Mouse (Mus musculus) induced T-regulatory cell, adult 2 months (primary cell): ENCODE data around the gene Plscr1.

Experiments used
- DNase-seq: peaks from one replicate; pipeline ENCODE4 v3.0.0-alpha.2; 2012; ENCODE audit warnings: low read depth

Plscr1 gene

GRCm38 (mm10) chr9:92249447-92249852, at the start of gene Plscr1:
TSS of gene Plscr1 (plus strand) at chr9:92249750.
- DNase-seq = peak; percentile 57

GRCm38 (mm10) chr9:92204397-92204796, 45.2 kb upstream of the Plscr1 start:
- DNase-seq = no peak

- DNase-seq = peak; percentile 80
These were observed 42.2 kb upstream of the Plscr1 start for GRCm38 (mm10) chr9:92207307-92207706.

- DNase-seq = no peak
These were observed 41.8 kb upstream of the Plscr1 start for GRCm38 (mm10) chr9:92207757-92208156.

- DNase-seq = no peak
These were observed 39.7 kb upstream of the Plscr1 start for GRCm38 (mm10) chr9:92209850-92210249.

- no peak for DNase-seq
These were observed 39.1 kb upstream of the Plscr1 start for GRCm38 (mm10) chr9:92210386-92210967.

GRCm38 (mm10) chr9:92211048-92211447, 38.5 kb upstream of the Plscr1 start:
- DNase-seq = no peak

GRCm38 (mm10) chr9:92217484-92217883, 32.1 kb upstream of the Plscr1 start:
- DNase-seq = peak; percentile 37

GRCm38 (mm10) chr9:92217896-92218295, 31.7 kb upstream of the Plscr1 start:
- no peak for DNase-seq

- DNase-seq = no peak
These were observed 29.4 kb upstream of the Plscr1 start for GRCm38 (mm10) chr9:92220151-92220550.

- no peak for DNase-seq
These were observed 28.1 kb upstream of the Plscr1 start for GRCm38 (mm10) chr9:92221480-92221879.

- no peak for DNase-seq
These were observed 24.8 kb upstream of the Plscr1 start for GRCm38 (mm10) chr9:92224598-92225231.

GRCm38 (mm10) chr9:92226127-92226655, 23.4 kb upstream of the Plscr1 start:
- DNase-seq = no peak

- DNase-seq = no peak
These were observed 22.8 kb upstream of the Plscr1 start for GRCm38 (mm10) chr9:92226795-92227194.

- peak; percentile 73 for DNase-seq
These were observed 20.4 kb upstream of the Plscr1 start for GRCm38 (mm10) chr9:92228867-92229832.

- DNase-seq = peak; percentile 42
These were observed 19.7 kb upstream of the Plscr1 start for GRCm38 (mm10) chr9:92229833-92230205.

- no peak for DNase-seq
These were observed 14.6 kb upstream of the Plscr1 start for GRCm38 (mm10) chr9:92234901-92235458.

- no peak for DNase-seq
These were observed 640 bp upstream of the Plscr1 start for GRCm38 (mm10) chr9:92248773-92249446.

GRCm38 (mm10) chr9:92249987-92250772, 630 bp downstream of the Plscr1 start:
- peak; percentile 71 for DNase-seq

- DNase-seq = peak; percentile 33
These were observed 3.2 kb downstream of the Plscr1 start for GRCm38 (mm10) chr9:92252718-92253117.
